Mouse (Mus musculus) olfactory bulb, adult 2 months (tissue): ENCODE results near the gene Rnf144b.

Source experiments
- CTCF ChIP-seq: fragments of 200-500 bp; IDR thresholded peaks from 2 replicates; pipeline ENCODE4 v1.5.1; 2012; ENCODE audit warnings: low read depth, mild to moderate bottlenecking, low read length, moderate library complexity; ENCODE audit not compliant: insufficient read depth
- POLR2A ChIP-seq: fragments of 200-500 bp; IDR thresholded peaks from 2 replicates; pipeline ENCODE4 v1.6.1; 2012; ENCODE audit warnings: mild to moderate bottlenecking, low read depth, low read length, moderate library complexity; ENCODE audit not compliant: insufficient read depth

GRCm38 (mm10) chr13:47201962-47202624, 79.6 kb downstream of the Rnf144b start:
- no peak for TF ChIP-seq CTCF
- TF ChIP-seq POLR2A: no peak
